Mouse (Mus musculus) cerebellum, adult 2 months (tissue): ENCODE measurements at regions not wholly inside any gene's neighbourhood (a gene's known extent, or its start where the extent isn't known, plus 50 kb on each side); places are given as distances from the start of the nearest gene placed in this dataset.

ENCODE experiments used
- DNase-seq, 2 experiments: peaks; one replicate each; pipeline ENCODE4 v3.0.0; 2021
- H3K27ac ChIP-seq: fragments of 200-500 bp; 2 replicates; pipeline ENCODE4 v1.5.1; 2012; ENCODE audit warnings: low read length, control low read depth, inconsistent platforms; ENCODE audit not compliant: insufficient read depth
- H3K27me3 ChIP-seq: fragments of 200-500 bp; 2 replicates; pipeline ENCODE4 v1.6.1; 2012; ENCODE audit warnings: inconsistent platforms, mild to moderate bottlenecking, low read length, moderate library complexity; ENCODE audit not compliant: control insufficient read depth, insufficient read depth
- H3K4me1 ChIP-seq: fragments of 200-500 bp; 2 replicates; pipeline ENCODE4 v1.6.1; 2011; ENCODE audit warnings: low read length; ENCODE audit not compliant: control insufficient read depth, insufficient read depth
- H3K4me3 ChIP-seq: fragments of 200-500 bp; replicated peaks from 2 replicates; pipeline ENCODE3; 2011; ENCODE audit warnings: mild to moderate bottlenecking, low read depth, low read length, control low read depth; ENCODE audit not compliant: insufficient read depth
- CTCF ChIP-seq: fragments of 200-500 bp; IDR thresholded peaks from 2 replicates; pipeline ENCODE4 v1.5.1; 2011; ENCODE audit warnings: low read depth, mild to moderate bottlenecking, control low read depth, low read length, moderate library complexity, borderline replicate concordance; ENCODE audit not compliant: insufficient read depth
- POLR2A ChIP-seq: fragments of 200-500 bp; IDR thresholded peaks from 2 replicates; pipeline ENCODE4 v1.6.1; 2011; ENCODE audit warnings: low read length, control low read depth, borderline replicate concordance; ENCODE audit not compliant: insufficient read depth
- WGBS: fragments of 180-500 bp; shearing (Covaris S2); methylation state at CpG from one replicate; pipeline ENCODE4 v1.1.7; 2018; 5-methylcytosine and 5-hydroxymethylcytosine counted together

- DNase-seq = no peak
- no peak overlapping the region for H3K4me3 ChIP-seq
- TF ChIP-seq CTCF (no peak), POLR2A (no peak)
- no peaks in the 10 kb centered on the region for H3K4me1 ChIP-seq
- no peaks in the 10 kb centered on the region for H3K27me3 ChIP-seq
- 30% methylated on average over 3 of the region's 3 CpGs for WGBS
- no peak overlapping the region for H3K27ac ChIP-seq
These were observed 433.1 kb upstream of the Gm6657 start for GRCm38 (mm10) chr12:77760976-77761375.

GRCm38 (mm10) chr12:77776011-77776546, 418.0 kb upstream of the Gm6657 start:
- Histone ChIP-seq H3K27ac (no peak overlapping the region), H3K4me1 (no peaks in the 10 kb centered on the region; the same call in 1 of the 2 replicates), H3K4me3 (no peak overlapping the region), H3K27me3 (no peaks in the 10 kb centered on the region; the same call in 1 of the 2 replicates)
- 92% methylated on average over 6 of the region's 6 CpGs for WGBS
- TF ChIP-seq POLR2A (no peak), CTCF (no peak)
- DNase-seq = no peak

GRCm38 (mm10) chr12:77776755-77777154, 417.3 kb upstream of the Gm6657 start:
- H3K27me3 ChIP-seq = no peaks in the 10 kb centered on the region; the same call in 1 of the 2 replicates
- H3K4me1 ChIP-seq = no peaks in the 10 kb centered on the region; the same call in 1 of the 2 replicates
- 77% methylated on average over 8 of the region's 8 CpGs for WGBS
- no peak overlapping the region for H3K4me3 ChIP-seq
- DNase-seq = no peak
- no peak overlapping the region for H3K27ac ChIP-seq
- TF ChIP-seq CTCF (no peak), POLR2A (no peak)

- TF ChIP-seq POLR2A (no peak), CTCF (peak; percentile 95)
- 13% methylated on average over 20 of the region's 20 CpGs for WGBS
- no peaks in the 10 kb centered on the region; the same call in 1 of the 2 replicates for H3K4me1 ChIP-seq
- H3K27ac ChIP-seq = 0 out of 2 replicates have a peak overlapping the region, but pooled peaks have one; percentile 17
- peak; percentile 86 to 95 for DNase-seq
- H3K27me3 ChIP-seq = no peaks in the 10 kb centered on the region
- peak overlapping the region; percentile 39 for H3K4me3 ChIP-seq
These were observed 412.9 kb upstream of the Gm6657 start for GRCm38 (mm10) chr12:77780885-77781698.

GRCm38 (mm10) chr12:77783909-77784308, 410.1 kb upstream of the Gm6657 start:
- WGBS = 89% methylated on average over 9 of the region's 9 CpGs
- DNase-seq = no peak
- Histone ChIP-seq H3K4me1 (no peaks in the 10 kb centered on the region; the same call in 1 of the 2 replicates), H3K4me3 (no peak overlapping the region), H3K27me3 (no peaks in the 10 kb centered on the region), H3K27ac (no peak overlapping the region)
- no peak for TF ChIP-seq CTCF
- no peak for TF ChIP-seq POLR2A

- H3K4me3 ChIP-seq = no peak overlapping the region
- no peak for DNase-seq
- 77% methylated on average over 6 of the region's 6 CpGs for WGBS
- TF ChIP-seq POLR2A (no peak), CTCF (no peak)
- no peak overlapping the region for H3K27ac ChIP-seq
- no peaks in the 10 kb centered on the region for H3K4me1 ChIP-seq
- H3K27me3 ChIP-seq = no peaks in the 10 kb centered on the region
These were observed 408.4 kb upstream of the Gm6657 start for GRCm38 (mm10) chr12:77785647-77786046.

- no peak overlapping the region for H3K4me3 ChIP-seq
- no peaks in the 10 kb centered on the region for H3K27me3 ChIP-seq
- DNase-seq = no peak
- H3K4me1 ChIP-seq = peaks cover 3% of the 10 kb centered on the region; the same call in 1 of the 2 replicates
- WGBS = 87% methylated on average over 4 of the region's 4 CpGs
- TF ChIP-seq POLR2A (no peak), CTCF (no peak)
- H3K27ac ChIP-seq = no peak overlapping the region
These were observed 407.4 kb upstream of the Gm6657 start for GRCm38 (mm10) chr12:77786678-77787077.

GRCm38 (mm10) chr12:77788273-77788672, 405.8 kb upstream of the Gm6657 start:
- Histone ChIP-seq H3K4me1 (peaks cover 3% of the 10 kb centered on the region; the same call in 1 of the 2 replicates), H3K27ac (no peak overlapping the region), H3K4me3 (no peak overlapping the region), H3K27me3 (no peaks in the 10 kb centered on the region)
- WGBS = 76% methylated on average over 2 of the region's 2 CpGs
- TF ChIP-seq CTCF = no peak
- no peak for TF ChIP-seq POLR2A
- no peak for DNase-seq
